8 mouse cellular contexts compared by ENCODE assay signal in the genomic region with DNA sequence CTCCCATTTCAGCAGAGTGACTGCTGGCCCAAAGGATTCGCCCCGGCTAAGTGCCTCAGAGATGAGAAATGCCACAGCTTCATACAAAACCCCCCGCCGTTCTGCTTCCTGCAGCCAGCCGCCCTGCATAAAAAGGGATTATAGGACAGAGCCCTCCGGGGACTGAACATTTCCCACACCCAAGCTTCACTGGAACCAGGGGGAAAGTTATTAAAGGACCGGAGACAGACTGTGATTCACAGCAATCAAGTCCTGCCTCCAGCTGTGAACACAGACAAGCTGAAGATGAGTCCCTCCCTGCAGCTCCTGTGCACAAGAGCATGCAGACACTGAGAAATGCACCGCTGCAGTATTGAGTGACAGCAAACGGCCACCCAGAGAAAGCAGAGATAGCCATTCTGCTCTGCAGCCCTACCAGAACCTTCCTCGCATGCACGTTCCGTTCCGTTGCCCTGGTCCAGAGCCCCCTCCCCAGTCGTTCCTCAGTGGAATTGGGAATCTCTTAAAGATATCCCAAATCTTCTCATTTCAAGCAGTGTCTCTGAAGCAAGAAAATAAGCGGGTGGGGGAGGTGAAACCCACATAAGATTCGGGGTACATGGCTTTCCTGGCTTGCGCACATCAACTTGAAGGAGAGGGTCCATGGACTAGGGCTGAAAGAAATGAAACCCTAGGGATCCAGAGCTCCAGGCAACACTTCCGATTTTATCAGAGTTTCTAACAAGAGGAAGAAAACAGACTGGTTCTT. TPM values are rescaled to one million over a fixed set of nuclear protein-coding genes. Genes with fewer than 3 reads are reported as not detected.
DNase-seq lines count a peak whose midpoint lies in the region; ATAC-seq and TF ChIP-seq lines count a peak whose summit lies in the region.

No protein-coding gene starts in this region.

- H3K4me3 ChIP-seq in lung, postnatal 0 days (ENCODE audit: low read depth, low read length), result peak overlapping the region; percentile 2; the same call in 1 of the 2 replicates
- H3K4me3 ChIP-seq in heart, embryonic 12.5 days, result peak overlapping the region; percentile 26
- no peak overlapping the region for H3K4me3 ChIP-seq in liver, embryonic 12.5 days
- H3K4me3 ChIP-seq in stomach, postnatal 0 days (ENCODE audit: low read depth, low read length), result peak overlapping the region; percentile 16

- peaks cover 16% of the 10 kb centered on the region; the same call in 1 of the 2 replicates for H3K27me3 ChIP-seq in lung, postnatal 0 days (replicated peaks; ENCODE audit: insufficient read depth, low read length)
- H3K27me3 ChIP-seq in heart, embryonic 12.5 days (replicated peaks), result peaks cover 24% of the 10 kb centered on the region; the same call in 1 of the 2 replicates
- H3K27me3 ChIP-seq in liver, embryonic 12.5 days (replicated peaks), result peaks cover 90% of the 10 kb centered on the region
- no peaks in the 10 kb centered on the region for H3K27me3 ChIP-seq in stomach, postnatal 0 days (ENCODE audit: control insufficient read depth, insufficient read depth, low read length)

- H3K4me1 ChIP-seq in lung, postnatal 0 days (ENCODE audit: insufficient read depth, low read depth, low read length), result peaks cover 8% of the 10 kb centered on the region
- H3K4me1 ChIP-seq in heart, embryonic 12.5 days (replicated peaks), result peaks cover 56% of the 10 kb centered on the region
- H3K4me1 ChIP-seq in liver, embryonic 12.5 days, result peaks cover 36% of the 10 kb centered on the region
- peaks cover 8% of the 10 kb centered on the region for H3K4me1 ChIP-seq in stomach, postnatal 0 days (replicated peaks; ENCODE audit: control insufficient read depth, insufficient read depth)

- no peak for ATAC-seq in lung, postnatal 0 days
- no peak for ATAC-seq in heart, embryonic 12.5 days (ENCODE audit: insufficient number of reproducible peaks, low FRiP score)
- no peak for ATAC-seq in liver, embryonic 12.5 days
- no peak for ATAC-seq in stomach, postnatal 0 days (ENCODE audit: low FRiP score, low TSS enrichment)

- no peak overlapping the region for H3K27ac ChIP-seq in lung, postnatal 0 days (ENCODE audit: low read length)
- H3K27ac ChIP-seq in heart, embryonic 12.5 days (ENCODE audit: poor library complexity, severe bottlenecking), result no peak overlapping the region
- no peak overlapping the region for H3K27ac ChIP-seq in liver, embryonic 12.5 days
- H3K27ac ChIP-seq in stomach, postnatal 0 days (replicated peaks), result no peak overlapping the region

- H3K9ac ChIP-seq in lung, postnatal 0 days (replicated peaks; ENCODE audit: low read depth), result no peak overlapping the region
- H3K9ac ChIP-seq in heart, embryonic 12.5 days, result peak overlapping the region; percentile 26
- H3K9ac ChIP-seq in liver, embryonic 12.5 days, result no peak overlapping the region
- no peak overlapping the region; the same call in 1 of the 2 replicates for H3K9ac ChIP-seq in stomach, postnatal 0 days (ENCODE audit: low read length)

- H3K9me3 ChIP-seq in lung, postnatal 0 days (ENCODE audit: low read length), result no peaks in the 10 kb centered on the region
- H3K9me3 ChIP-seq in heart, embryonic 12.5 days (replicated peaks), result no peaks in the 10 kb centered on the region
- H3K9me3 ChIP-seq in liver, embryonic 12.5 days (replicated peaks), result no peaks in the 10 kb centered on the region
- no peaks in the 10 kb centered on the region for H3K9me3 ChIP-seq in stomach, postnatal 0 days (ENCODE audit: control insufficient read depth, low read length)

- no peak for DNase-seq in lung, postnatal 0 days (ENCODE audit: low spot score)
- DNase-seq in lung, postnatal 14 days, result no peak
- no peak for DNase-seq in stomach, postnatal 0 days (ENCODE audit: low spot score)
- no peak for DNase-seq in cerebellum, postnatal 14 days
- DNase-seq in adrenal gland, postnatal 25 days, result no peak
- DNase-seq in testis, postnatal 14 days (ENCODE audit: low spot score), result no peak

- no peaks in the 10 kb centered on the region for H3K36me3 ChIP-seq in lung, postnatal 0 days (ENCODE audit: insufficient read depth, low read length)
- H3K36me3 ChIP-seq in heart, embryonic 12.5 days, result no peaks in the 10 kb centered on the region
- H3K36me3 ChIP-seq in liver, embryonic 12.5 days, result no peaks in the 10 kb centered on the region
- H3K36me3 ChIP-seq in stomach, postnatal 0 days (ENCODE audit: control insufficient read depth, insufficient read depth, low read length), result no peaks in the 10 kb centered on the region

- 12% methylated on average over 18 of the region's 18 CpGs for WGBS in lung, postnatal 0 days
- 7% methylated on average over 18 of the region's 18 CpGs for WGBS in heart, embryonic 12.5 days
- 9% methylated on average over 18 of the region's 18 CpGs for WGBS in liver, embryonic 12.5 days (ENCODE audit: insufficient replicate concordance)
- WGBS in stomach, postnatal 0 days, result 14% methylated on average over 18 of the region's 18 CpGs

- TF ChIP-seq CTCF in lung, postnatal 0 days (IDR thresholded peaks at IDR 0.05), result no peak
- TF ChIP-seq CTCF in stomach, postnatal 0 days (IDR thresholded peaks at IDR 0.05; ENCODE audit: low read depth), result no peak

- TF ChIP-seq EP300 in lung, postnatal 0 days (IDR thresholded peaks at IDR 0.05), result no peak
- no peak for TF ChIP-seq EP300 in stomach, postnatal 0 days (optimal IDR thresholded peaks at IDR 0.05)

- H3K4me2 ChIP-seq in lung, postnatal 0 days (replicated peaks; ENCODE audit: low read depth, low read length), result 0 out of 2 replicates have a peak overlapping the region, but pooled peaks have one; percentile 8
- H3K4me2 ChIP-seq in heart, embryonic 12.5 days, result peak overlapping the region; percentile 98
- peak overlapping the region; percentile 24 for H3K4me2 ChIP-seq in liver, embryonic 12.5 days
- peak overlapping the region; percentile 39 for H3K4me2 ChIP-seq in stomach, postnatal 0 days (replicated peaks; ENCODE audit: low read depth)

RNA-seq across cellular contexts. Expression of a gene that starts 2.8 kb away (rescaled TPM):
- polyA plus RNA-seq in lung, postnatal 0 days (2015; fragmentation: Nextera tagmentation; extraction: Ambion mirVana), result 3.3 and 4.4 TPM in 2 replicates
- polyA plus RNA-seq in heart, embryonic 12.5 days (2016; fragmentation: Nextera tagmentation; extraction: Ambion mirVana), result 32.7 and 33.4 TPM in 2 replicates
- polyA plus RNA-seq in liver, embryonic 12.5 days (2016; fragmentation: Nextera tagmentation; extraction: Ambion mirVana), result 1.1 and 1.2 TPM in 2 replicates
- 42.2 and 44.5 TPM in 2 replicates for polyA plus RNA-seq in stomach, postnatal 0 days (2015; fragmentation: Nextera tagmentation; extraction: Ambion mirVana)
- total RNA-seq in adrenal gland, postnatal 25 days (2021), result 36.1 and 37.7 TPM in 2 replicates

RNA-seq across cellular contexts. Expression of a gene that starts 20.5 kb away (rescaled TPM):
- 0.07 and 0.08 TPM in 2 replicates for polyA plus RNA-seq in lung, postnatal 0 days (2015; fragmentation: Nextera tagmentation; extraction: Ambion mirVana)
- polyA plus RNA-seq in heart, embryonic 12.5 days (2016; fragmentation: Nextera tagmentation; extraction: Ambion mirVana), result 0.19 and 0.22 TPM in 2 replicates
- polyA plus RNA-seq in liver, embryonic 12.5 days (2016; fragmentation: Nextera tagmentation; extraction: Ambion mirVana), result 0.23 and 0.36 TPM in 2 replicates
- 0.19 and 0.25 TPM in 2 replicates for polyA plus RNA-seq in stomach, postnatal 0 days (2015; fragmentation: Nextera tagmentation; extraction: Ambion mirVana)
- 3.0 TPM in 1 of 2 replicates, not detected in the other for total RNA-seq in adrenal gland, postnatal 25 days (2021)

RNA-seq across cellular contexts. Expression of a gene that starts 29.0 kb away (rescaled TPM):
- polyA plus RNA-seq in lung, postnatal 0 days (2015; fragmentation: Nextera tagmentation; extraction: Ambion mirVana), result 14.9 and 17.1 TPM in 2 replicates
- 41.8 and 43.3 TPM in 2 replicates for polyA plus RNA-seq in heart, embryonic 12.5 days (2016; fragmentation: Nextera tagmentation; extraction: Ambion mirVana)
- polyA plus RNA-seq in liver, embryonic 12.5 days (2016; fragmentation: Nextera tagmentation; extraction: Ambion mirVana), result 20.7 and 21.9 TPM in 2 replicates
- polyA plus RNA-seq in stomach, postnatal 0 days (2015; fragmentation: Nextera tagmentation; extraction: Ambion mirVana), result 19.6 and 20.5 TPM in 2 replicates
- 32.9 and 43.7 TPM in 2 replicates for total RNA-seq in adrenal gland, postnatal 25 days (2021)

RNA-seq across cellular contexts. Expression of a gene that starts 31.6 kb away (rescaled TPM):
- 2.3 and 5.5 TPM in 2 replicates for polyA plus RNA-seq in lung, postnatal 0 days (2015; fragmentation: Nextera tagmentation; extraction: Ambion mirVana)
- polyA plus RNA-seq in heart, embryonic 12.5 days (2016; fragmentation: Nextera tagmentation; extraction: Ambion mirVana), result 10.7 and 46.5 TPM in 2 replicates
- polyA plus RNA-seq in liver, embryonic 12.5 days (2016; fragmentation: Nextera tagmentation; extraction: Ambion mirVana), result 2,516 and 2,642 TPM in 2 replicates
- 26.3 and 49.4 TPM in 2 replicates for polyA plus RNA-seq in stomach, postnatal 0 days (2015; fragmentation: Nextera tagmentation; extraction: Ambion mirVana)
- 2.1 and 105 TPM in 2 replicates for total RNA-seq in adrenal gland, postnatal 25 days (2021)

RNA-seq across cellular contexts. Expression of a gene that starts 40.9 kb away (rescaled TPM):
- 121 and 130 TPM in 2 replicates for polyA plus RNA-seq in lung, postnatal 0 days (2015; fragmentation: Nextera tagmentation; extraction: Ambion mirVana)
- 15.3 and 16.4 TPM in 2 replicates for polyA plus RNA-seq in heart, embryonic 12.5 days (2016; fragmentation: Nextera tagmentation; extraction: Ambion mirVana)
- polyA plus RNA-seq in liver, embryonic 12.5 days (2016; fragmentation: Nextera tagmentation; extraction: Ambion mirVana), result 55.8 and 60.7 TPM in 2 replicates
- polyA plus RNA-seq in stomach, postnatal 0 days (2015; fragmentation: Nextera tagmentation; extraction: Ambion mirVana), result 51.3 and 59.4 TPM in 2 replicates
- 11.1 and 13.7 TPM in 2 replicates for total RNA-seq in adrenal gland, postnatal 25 days (2021)

Comparison
In these comparisons a context has a peak if more than half of its experiments do, and no peak if none do; other contexts are left out.
1. H3K4me2 ChIP-seq: peak in every context shown above with its lines; median percentile 98 in heart, embryonic 12.5 days; 39 in stomach, postnatal 0 days; 24 in liver, embryonic 12.5 days; 8 in lung, postnatal 0 days.